Mouse (Mus musculus): Measurements from ENCODE around the gene Il20ra.

The Il20ra gene

GRCm38 (mm10) chr10:19779092-19779491 is 66.7 kb downstream of the Il20ra start:
- DNase-seq = no peak

DNA sequence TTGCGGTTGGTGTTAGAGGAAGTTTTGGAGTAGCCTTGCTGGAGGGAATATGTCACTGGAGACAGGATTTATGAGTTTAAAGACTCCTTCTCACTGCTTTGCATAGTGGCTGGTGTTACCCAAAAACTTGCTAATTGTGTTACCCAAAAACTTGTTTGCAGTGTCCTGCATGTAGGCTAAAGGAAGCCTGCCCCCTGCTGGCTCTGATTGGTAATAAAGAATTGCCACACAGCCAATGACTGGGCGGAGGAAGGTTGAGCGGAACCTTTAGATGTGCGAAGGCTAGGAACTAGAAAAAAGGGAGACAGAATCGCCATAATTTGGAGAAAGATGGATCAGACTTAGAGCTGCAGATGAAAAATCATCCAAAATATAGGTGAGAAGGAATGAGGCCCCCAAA is 69.0 kb downstream of the Il20ra start:
- peak; percentile 85 for DNase-seq

GRCm38 (mm10) chr10:19794996-19795395 is 82.6 kb downstream of the Il20ra start:
- no peak for DNase-seq

GRCm38 (mm10) chr10:19802958-19803357 is 90.6 kb downstream of the Il20ra start:
- no peak for DNase-seq

- DNase-seq = no peak
Observed at GRCm38 (mm10) chr10:19804763-19805162, 92.4 kb downstream of the Il20ra start.

Measured in thymus, postnatal 4 days (tissue).